Mouse (Mus musculus): ENCODE results near the gene Cntn1.

- TF ChIP-seq CTCF (IDR thresholded peaks at IDR 0.05), result no peak
- no peak for TF ChIP-seq EP300 (IDR thresholded peaks at IDR 0.05)
Measured at GRCm38 (mm10) chr15:92200326-92200985, 149.5 kb downstream of the Cntn1 start.

Data from lung, postnatal 0 days (tissue).